Mouse (Mus musculus) midbrain, embryonic 14.5 days (tissue): Measurements from ENCODE around the gene Gon4l. TPM values are rescaled to one million over a fixed set of nuclear protein-coding genes. Genes with fewer than 3 reads are reported as not detected.
A peak's percentile ranks its signal among the peaks of the same experiment; 100 is the strongest.
"Not testable (repeated sequence)": the region's sequence is repeated elsewhere in the genome, so short reads cannot be mapped to it uniquely, and the experiment has no call there.

Source experiments
- ATAC-seq: fragments of 200-750 bp; cut with Nextera tagmentation; 2 replicates; pipeline ENCODE4 v1.8.0; 2017; ENCODE audit warnings: moderate number of reproducible peaks, moderate library complexity; ENCODE audit not compliant: low FRiP score, low TSS enrichment
- DNase-seq: peaks from one replicate; pipeline ENCODE4 v3.0.0-alpha.2; 2015
- H3K27ac ChIP-seq: fragments of 300-500 bp; sonication (generic); replicated peaks from 2 replicates; pipeline ENCODE4 v1.5.1; 2014; ENCODE audit warnings: mild to moderate bottlenecking, low read depth, low read length, moderate library complexity
- H3K27me3 ChIP-seq: fragments of 300-500 bp; sonication (generic); 2 replicates; pipeline ENCODE4 v1.6.1; 2014; ENCODE audit warnings: low read length, control low read depth, mixed read lengths; ENCODE audit not compliant: control insufficient read depth, insufficient read depth
- H3K36me3 ChIP-seq: fragments of 300-500 bp; sonication (generic); 2 replicates; pipeline ENCODE4 v1.6.1; 2014; ENCODE audit warnings: low read length, control low read depth; ENCODE audit not compliant: control insufficient read depth, insufficient read depth
- H3K4me1 ChIP-seq: fragments of 300-500 bp; sonication (generic); 2 replicates; pipeline ENCODE4 v1.6.1; 2014; ENCODE audit warnings: mild to moderate bottlenecking, antibody characterized with exemption, low read length, control low read depth; ENCODE audit not compliant: control insufficient read depth, insufficient read depth
- H3K4me2 ChIP-seq: fragments of 300-500 bp; sonication (generic); 2 replicates; pipeline ENCODE4 v1.6.1; 2014; ENCODE audit warnings: mild to moderate bottlenecking, low read length, moderate library complexity
- H3K4me3 ChIP-seq: fragments of 300-500 bp; sonication (generic); replicated peaks from 2 replicates; pipeline ENCODE4 v1.5.1; 2014; ENCODE audit warnings: low read depth, low read length
- H3K9ac ChIP-seq: fragments of 300-500 bp; sonication (generic); replicated peaks from 2 replicates; pipeline ENCODE4 v1.6.1; 2014; ENCODE audit warnings: mild to moderate bottlenecking, low read length, moderate library complexity
- H3K9me3 ChIP-seq: fragments of 300-500 bp; sonication (generic); 2 replicates; pipeline ENCODE4 v1.6.1; 2016; ENCODE audit warnings: low read length, control low read depth, mixed read lengths; ENCODE audit not compliant: control insufficient read depth
- WGBS: fragments of 180-500 bp; shearing (Covaris S2); extraction: QIAGEN DNeasy Blood & Tissue Kit; methylation state at CpG from one replicate; pipeline ENCODE4 v1.1.7; 2014; 5-methylcytosine and 5-hydroxymethylcytosine counted together
- polyA plus RNA-seq: library from polyadenylated mRNA; unstranded; fragments of >200 nt; fragmentation: Nextera tagmentation; extraction: Ambion mirVana; gene quantifications from 2 replicates; pipeline ENCODE4 v1.2.1, GENCODE M21; 2014

Gene Gon4l
- 14.4 and 18.3 TPM in 2 replicates for polyA plus RNA-seq

DNA sequence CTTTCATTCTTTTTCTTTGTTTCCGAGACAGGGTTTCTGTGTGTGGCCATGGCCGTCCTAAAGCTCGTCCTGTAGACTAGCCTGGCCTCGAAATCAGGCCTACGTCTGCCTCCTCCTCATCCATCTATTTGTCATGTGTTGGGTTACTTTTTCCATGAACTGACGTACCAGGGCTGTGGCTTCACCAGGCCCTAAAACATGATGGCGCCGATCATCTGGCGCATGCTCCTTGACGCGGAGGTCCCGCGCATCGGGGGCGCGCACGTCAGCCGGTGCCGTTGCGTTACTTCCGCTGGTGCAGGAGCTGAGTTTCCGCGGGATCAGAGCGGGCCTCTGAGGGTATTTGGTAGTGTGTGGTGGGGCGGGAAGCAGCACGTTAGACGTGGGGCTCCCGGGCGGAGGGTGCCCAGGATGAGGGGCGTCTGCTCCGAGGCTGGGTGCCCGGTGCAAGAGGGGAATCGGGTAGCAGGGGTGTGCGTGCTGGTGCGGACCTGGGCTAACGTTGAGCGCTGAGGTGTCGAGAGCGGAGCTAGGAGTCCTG is at the start of gene Gon4l:
Gene Gon4l (plus strand): TSS at position 281 of the 541 bp plus-strand sequence.
- not testable (repeated sequence) for H3K9me3 ChIP-seq
- 4% methylated on average over 19 of the region's 39 CpGs for WGBS
- peak; percentile 50 for ATAC-seq

DNA sequence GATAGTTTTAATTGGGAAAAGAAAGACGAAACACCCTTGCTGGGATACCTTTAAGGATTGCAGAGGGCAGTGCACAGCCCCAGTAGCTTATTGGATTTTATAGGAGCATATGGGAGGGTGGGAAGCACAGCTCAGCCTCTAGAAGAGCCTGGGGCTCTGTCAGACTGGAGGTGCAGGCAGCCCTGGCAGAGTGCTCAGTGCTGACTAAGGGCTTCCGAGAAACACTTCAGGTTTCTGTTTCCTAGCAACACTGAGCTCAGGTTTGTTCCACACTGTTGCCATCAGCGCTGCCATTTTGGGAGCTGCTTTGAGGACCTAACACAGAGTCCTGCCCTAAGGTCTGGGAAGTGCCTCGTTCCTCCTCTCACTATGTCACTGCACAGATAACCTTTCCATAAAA is 48.7 kb upstream of the Gon4l start:
- 90% methylated on average over 1 of the region's 4 CpGs for WGBS
- not testable (repeated sequence) for ATAC-seq, H3K4me1 ChIP-seq, H3K4me2 ChIP-seq, DNase-seq, H3K9me3 ChIP-seq, H3K27me3 ChIP-seq, H3K9ac ChIP-seq, H3K4me3 ChIP-seq, H3K27ac ChIP-seq
- H3K36me3 ChIP-seq, result peaks cover 12% of the 10 kb centered on the region

More for the DNA sequence above, at the start of gene Gon4l:
- H3K9ac ChIP-seq, H3K4me1 ChIP-seq, H3K27me3 ChIP-seq: not testable (repeated sequence)
- DNase-seq, result peak; percentile 65
- Histone ChIP-seq H3K36me3 (peaks cover 10% of the 10 kb centered on the region), H3K27ac (peak within 1 kb of the TSS; percentile 81), H3K4me3 (peak within 1 kb of the TSS; percentile 31), H3K4me2 (peak within 1 kb of the TSS; percentile 45)

DNA sequence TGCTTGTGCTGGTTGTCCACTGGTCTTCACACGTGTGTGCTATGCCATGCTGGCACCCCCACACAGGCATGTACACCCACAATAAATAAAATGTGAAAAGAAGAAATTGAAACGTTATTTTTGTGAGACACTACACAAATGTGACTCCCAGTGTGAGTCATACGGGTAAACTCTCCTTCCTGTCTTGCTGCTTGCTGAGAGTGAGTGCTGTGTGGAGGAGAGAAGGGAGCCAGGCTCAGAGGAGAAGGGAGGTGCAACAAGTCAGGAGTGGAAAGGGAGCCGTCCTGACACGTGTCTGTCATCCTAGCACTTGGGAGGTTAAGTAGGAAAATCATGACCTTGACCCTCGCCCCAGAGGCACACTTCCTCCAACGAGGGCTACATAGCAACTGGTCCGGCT is 48.2 kb upstream of the Gon4l start:
- not testable (repeated sequence) for H3K27ac ChIP-seq, DNase-seq, H3K27me3 ChIP-seq, H3K9ac ChIP-seq, H3K4me3 ChIP-seq, H3K4me2 ChIP-seq, ATAC-seq, H3K4me1 ChIP-seq, H3K9me3 ChIP-seq
- peaks cover 12% of the 10 kb centered on the region for H3K36me3 ChIP-seq
- no CpG with 5 or more reads among the region's 8 CpGs for WGBS

DNA sequence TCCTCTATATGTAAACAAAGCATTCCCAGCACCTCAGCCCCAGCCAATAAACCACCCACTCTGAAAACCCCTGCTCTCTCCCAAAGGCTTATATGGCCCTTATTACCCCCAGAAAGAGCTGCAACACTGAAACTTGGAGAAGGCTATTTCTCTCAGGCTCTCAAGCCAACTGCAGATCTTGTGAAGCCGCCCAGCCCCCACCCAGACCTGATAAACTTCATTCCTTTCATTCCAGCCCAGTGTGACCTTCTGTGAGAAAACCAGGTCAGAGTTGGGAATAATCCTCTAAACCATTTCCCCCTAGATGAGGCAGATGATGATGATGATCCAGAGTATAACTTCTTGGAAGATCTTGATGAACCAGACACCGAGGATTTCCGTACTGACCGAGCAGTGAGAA is 47.0 kb upstream of the Gon4l start:
- DNase-seq, H3K27me3 ChIP-seq, H3K27ac ChIP-seq, H3K4me3 ChIP-seq, H3K9me3 ChIP-seq, H3K9ac ChIP-seq, H3K4me2 ChIP-seq, ATAC-seq, H3K4me1 ChIP-seq: not testable (repeated sequence)
- no CpG with 5 or more reads among the region's 4 CpGs for WGBS
- peaks cover 12% of the 10 kb centered on the region for H3K36me3 ChIP-seq

DNA sequence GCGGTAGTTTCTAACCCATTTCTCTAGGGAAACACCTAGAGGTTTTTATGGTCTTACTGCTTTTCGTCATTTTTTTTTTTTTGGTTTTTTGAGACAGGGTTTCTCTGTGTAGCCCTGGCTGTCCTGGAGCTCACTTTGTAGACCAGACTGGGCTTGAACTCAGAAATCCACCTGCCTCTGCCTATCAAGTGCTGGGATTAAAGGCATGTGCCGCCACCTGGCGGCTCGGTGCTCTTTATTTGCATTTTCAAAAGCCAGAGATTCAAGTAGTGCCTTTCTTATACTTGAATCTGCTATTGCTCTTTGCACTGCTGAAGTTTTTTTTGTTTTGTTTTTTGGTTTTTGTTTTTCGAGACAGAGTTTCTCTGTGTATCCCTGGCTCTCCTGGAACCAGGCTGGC is 37.5 kb upstream of the Gon4l start:
- H3K36me3 ChIP-seq, H3K4me3 ChIP-seq, H3K4me2 ChIP-seq, H3K9me3 ChIP-seq, ATAC-seq, H3K4me1 ChIP-seq, H3K27ac ChIP-seq, H3K27me3 ChIP-seq, H3K9ac ChIP-seq, DNase-seq: not testable (repeated sequence)
- 87% methylated on average over 6 of the region's 6 CpGs for WGBS

DNA sequence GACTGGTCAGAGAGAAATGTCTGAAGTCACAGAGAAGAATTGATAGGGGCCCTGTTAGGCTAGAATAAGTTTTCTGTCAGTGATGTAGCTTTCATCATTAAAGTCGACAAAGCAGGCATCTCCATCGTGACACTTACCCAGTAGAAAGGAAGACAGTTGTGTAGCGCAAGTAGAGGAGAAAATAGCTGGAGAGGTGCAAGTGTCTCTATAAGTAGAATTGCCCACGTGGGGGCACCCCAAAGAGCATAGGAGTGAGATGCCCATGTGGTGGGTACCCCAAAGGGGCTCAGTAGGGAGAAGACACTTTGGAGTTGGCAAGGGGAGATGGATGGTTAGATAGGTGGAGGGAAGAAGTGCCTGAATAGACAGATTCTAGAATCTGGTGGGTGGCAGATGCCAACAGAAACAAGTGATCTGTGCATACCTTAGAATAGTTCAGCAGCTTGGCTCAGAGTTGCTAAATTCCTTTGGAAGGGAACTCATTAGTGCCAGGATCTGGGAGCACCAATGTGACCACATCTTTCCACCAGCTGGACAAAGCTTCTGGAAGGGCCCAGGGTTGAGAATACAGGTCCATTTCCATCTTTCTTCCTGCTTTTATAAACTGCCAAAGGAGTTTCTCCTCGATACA is 31.0 kb upstream of the Gon4l start:
- no peak overlapping the region for H3K9ac ChIP-seq
- no peaks in the 10 kb centered on the region for H3K9me3 ChIP-seq
- peaks cover 19% of the 10 kb centered on the region for H3K36me3 ChIP-seq
- WGBS, result 95% methylated on average over 5 of the region's 5 CpGs
- no peak overlapping the region for H3K4me3 ChIP-seq
- no peaks in the 10 kb centered on the region for H3K27me3 ChIP-seq
- no peak overlapping the region for H3K27ac ChIP-seq
- DNase-seq (no peak), ATAC-seq (no peak)
- H3K4me2 ChIP-seq, result no peak overlapping the region
- H3K4me1 ChIP-seq, result no peaks in the 10 kb centered on the region

DNA sequence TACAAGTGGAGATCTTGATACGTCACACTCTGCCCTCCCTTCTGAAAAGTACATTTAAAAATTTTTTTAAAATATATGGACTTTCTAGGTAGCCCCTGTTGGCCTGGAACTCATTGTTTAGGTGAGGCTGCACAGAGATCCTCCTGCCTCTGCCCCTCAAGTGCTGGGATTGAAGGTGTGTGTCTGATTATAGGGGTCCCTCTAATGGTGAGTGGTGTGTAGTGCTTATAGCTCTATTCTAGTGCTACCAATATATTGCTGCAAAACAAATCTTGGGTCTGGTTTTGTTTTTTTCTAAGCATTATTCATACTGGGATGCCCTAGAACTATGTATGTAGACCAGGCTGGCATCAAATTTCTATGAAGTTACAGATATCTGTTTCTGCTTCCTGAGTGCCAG is 9.3 kb upstream of the Gon4l start:
- Histone ChIP-seq H3K9me3 (no peaks in the 10 kb centered on the region), H3K27me3 (no peaks in the 10 kb centered on the region), H3K4me3 (no peak overlapping the region), H3K4me2 (no peak overlapping the region), H3K36me3 (peaks cover 25% of the 10 kb centered on the region), H3K27ac (no peak overlapping the region), H3K4me1 (no peaks in the 10 kb centered on the region), H3K9ac (no peak overlapping the region)
- WGBS, result 90% methylated on average over 1 of the region's 1 CpGs
- ATAC-seq (no peak), DNase-seq (no peak)

DNA sequence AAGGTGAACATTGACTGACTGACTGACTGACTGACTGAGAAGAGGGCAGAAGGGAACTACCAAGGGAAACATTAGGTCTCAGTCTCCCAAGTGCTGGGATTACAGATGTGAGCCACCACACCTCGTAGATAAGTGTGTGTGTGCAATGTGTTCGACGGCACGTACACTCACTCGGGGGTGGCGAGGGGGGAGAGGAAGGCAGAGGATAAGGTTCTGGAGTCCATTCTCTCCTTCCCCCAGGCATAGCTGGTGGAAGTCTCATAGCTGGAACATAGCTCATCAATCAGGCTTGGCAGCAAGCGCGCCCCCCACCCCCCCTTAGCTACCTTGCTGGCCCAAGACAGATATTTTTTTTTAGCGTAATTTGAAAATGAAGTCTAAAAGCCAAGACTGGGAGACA is 7.8 kb upstream of the Gon4l start:
- no peak for ATAC-seq
- H3K9me3 ChIP-seq, result no peaks in the 10 kb centered on the region
- peaks cover 20% of the 10 kb centered on the region for H3K36me3 ChIP-seq
- H3K4me3 ChIP-seq, result no peak overlapping the region
- no peak overlapping the region for H3K27ac ChIP-seq
- DNase-seq, result no peak
- no peak overlapping the region for H3K9ac ChIP-seq
- no peak overlapping the region for H3K4me2 ChIP-seq
- no peaks in the 10 kb centered on the region for H3K4me1 ChIP-seq
- 92% methylated on average over 9 of the region's 9 CpGs for WGBS
- H3K27me3 ChIP-seq, result no peaks in the 10 kb centered on the region
